Mouse (Mus musculus): ENCODE measurements around the gene E2f2. TPM values are rescaled to one million over a fixed set of nuclear protein-coding genes. Genes with fewer than 3 reads are reported as not detected.

The E2f2 gene
- polyA plus RNA-seq, 1 experiment from 2014 or later: 9.3 TPM

GRCm38 (mm10) chr4:136170401-136170800 lies 1.8 kb upstream of the E2f2 start:
- no peak overlapping the region for H3K9ac ChIP-seq (ENCODE audit: low read length)
- WGBS: 81% methylated on average over 4 of the region's 4 CpGs

DNA sequence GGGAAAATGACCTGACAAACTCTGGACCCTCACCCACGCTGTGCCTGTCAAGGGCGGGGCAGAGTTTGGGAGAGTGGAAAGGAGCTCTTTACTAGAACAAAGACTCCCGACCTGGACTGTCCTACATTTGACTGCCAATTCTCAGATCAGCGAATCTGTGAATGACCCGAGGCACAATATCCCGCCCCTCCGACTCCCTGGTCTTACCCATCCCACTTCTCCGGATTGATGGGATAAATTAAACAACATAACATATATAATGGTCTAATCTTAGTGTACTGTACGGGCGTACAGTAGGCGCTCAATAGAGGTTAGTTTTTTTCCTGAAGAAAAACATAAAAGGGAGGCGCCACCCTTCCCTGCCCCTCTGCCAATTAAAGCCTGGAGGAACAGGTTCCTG lies 739 bp upstream of the E2f2 start:
- no peaks in the 10 kb centered on the region for H3K27me3 ChIP-seq (ENCODE audit: control insufficient read depth, insufficient read depth, low read length)
- peak overlapping the region; percentile 99 for H3K4me2 ChIP-seq (ENCODE audit: low read depth, low read length)
- H3K4me1 ChIP-seq (ENCODE audit: control insufficient read depth, insufficient read depth, low read length): peaks cover 31% of the 10 kb centered on the region
- peak overlapping the region; percentile 62 for H3K4me3 ChIP-seq (replicated peaks; ENCODE audit: low read length)
- no peak for ATAC-seq (ENCODE audit: insufficient read depth, low FRiP score)
- 29% methylated on average over 12 of the region's 12 CpGs for WGBS
- H3K9me3 ChIP-seq (replicated peaks; ENCODE audit: control insufficient read depth, low read length): no peaks in the 10 kb centered on the region
- 0 out of 2 replicates have a peak overlapping the region, but pooled peaks have one; percentile 36 for H3K27ac ChIP-seq (ENCODE audit: low read length)
- H3K36me3 ChIP-seq (ENCODE audit: control insufficient read depth, insufficient read depth, low read length): no peaks in the 10 kb centered on the region
- peak overlapping the region; percentile 78 for H3K9ac ChIP-seq (ENCODE audit: low read length)

More at GRCm38 (mm10) chr4:136170401-136170800, 1.8 kb upstream of the E2f2 start:
- no peak for ATAC-seq (ENCODE audit: insufficient read depth, low FRiP score)
- Histone ChIP-seq H3K27ac (ENCODE audit: low read length) (no peak overlapping the region), H3K4me1 (ENCODE audit: control insufficient read depth, insufficient read depth, low read length) (peaks cover 28% of the 10 kb centered on the region), H3K4me3 (replicated peaks; ENCODE audit: low read length) (no peak overlapping the region), H3K27me3 (ENCODE audit: control insufficient read depth, insufficient read depth, low read length) (no peaks in the 10 kb centered on the region), H3K4me2 (ENCODE audit: low read depth, low read length) (no peak overlapping the region), H3K9me3 (replicated peaks; ENCODE audit: control insufficient read depth, low read length) (no peaks in the 10 kb centered on the region), H3K36me3 (ENCODE audit: control insufficient read depth, insufficient read depth, low read length) (no peaks in the 10 kb centered on the region)

DNA sequence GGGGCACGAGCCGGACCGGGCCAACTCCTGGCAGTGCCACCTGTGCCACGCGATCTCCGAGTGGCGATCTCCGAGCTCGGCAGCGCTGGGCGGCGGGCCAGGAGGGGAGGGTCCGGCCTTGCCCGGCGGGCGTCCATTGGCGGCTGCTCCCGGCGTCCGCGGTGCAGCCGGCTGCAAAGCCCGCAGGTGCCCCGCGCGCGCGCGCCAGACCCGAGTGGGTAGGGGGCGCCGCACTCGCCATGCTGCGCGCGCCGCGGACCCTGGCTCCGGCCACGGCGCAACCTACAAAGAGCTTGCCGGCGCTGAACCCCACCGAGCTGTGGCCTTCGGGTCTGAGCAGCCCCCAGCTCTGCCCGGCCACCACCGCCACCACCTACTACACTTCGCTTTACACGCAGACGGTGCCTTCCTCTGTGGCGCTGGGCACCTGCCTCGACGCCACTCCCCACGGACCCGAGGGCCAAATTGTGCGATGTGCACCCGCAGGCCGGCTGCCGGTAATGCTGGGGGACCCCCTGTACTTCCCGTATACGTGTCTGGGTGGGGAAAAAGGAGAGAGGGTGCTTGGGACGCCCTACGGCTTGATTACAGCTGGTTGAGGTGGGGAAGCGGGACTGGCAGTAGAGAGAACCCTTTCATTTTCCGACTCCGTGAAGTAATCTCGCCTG lies 482 bp downstream of the E2f2 start:
- Histone ChIP-seq H3K4me3 (replicated peaks; ENCODE audit: low read length) (peak overlapping the region; percentile 62), H3K27me3 (ENCODE audit: control insufficient read depth, insufficient read depth, low read length) (no peaks in the 10 kb centered on the region), H3K36me3 (ENCODE audit: control insufficient read depth, insufficient read depth, low read length) (no peaks in the 10 kb centered on the region), H3K9ac (ENCODE audit: low read length) (peak overlapping the region; percentile 78), H3K4me2 (ENCODE audit: low read depth, low read length) (peak overlapping the region; percentile 99), H3K4me1 (ENCODE audit: control insufficient read depth, insufficient read depth, low read length) (peaks cover 43% of the 10 kb centered on the region), H3K27ac (ENCODE audit: low read length) (peak overlapping the region; percentile 75), H3K9me3 (replicated peaks; ENCODE audit: control insufficient read depth, low read length) (no peaks in the 10 kb centered on the region)
- under 1% methylated on average over 59 of the region's 67 CpGs for WGBS
- peak; percentile 26; the same call in 1 of the 2 replicates for ATAC-seq (ENCODE audit: insufficient read depth, low FRiP score)

- peaks cover 49% of the 10 kb centered on the region for H3K4me1 ChIP-seq (ENCODE audit: control insufficient read depth, insufficient read depth, low read length)
- WGBS: 10% methylated on average over 14 of the region's 14 CpGs
- ATAC-seq (ENCODE audit: insufficient read depth, low FRiP score): no peak
These were observed 1.1 kb downstream of the E2f2 start for GRCm38 (mm10) chr4:136173210-136173715.

DNA sequence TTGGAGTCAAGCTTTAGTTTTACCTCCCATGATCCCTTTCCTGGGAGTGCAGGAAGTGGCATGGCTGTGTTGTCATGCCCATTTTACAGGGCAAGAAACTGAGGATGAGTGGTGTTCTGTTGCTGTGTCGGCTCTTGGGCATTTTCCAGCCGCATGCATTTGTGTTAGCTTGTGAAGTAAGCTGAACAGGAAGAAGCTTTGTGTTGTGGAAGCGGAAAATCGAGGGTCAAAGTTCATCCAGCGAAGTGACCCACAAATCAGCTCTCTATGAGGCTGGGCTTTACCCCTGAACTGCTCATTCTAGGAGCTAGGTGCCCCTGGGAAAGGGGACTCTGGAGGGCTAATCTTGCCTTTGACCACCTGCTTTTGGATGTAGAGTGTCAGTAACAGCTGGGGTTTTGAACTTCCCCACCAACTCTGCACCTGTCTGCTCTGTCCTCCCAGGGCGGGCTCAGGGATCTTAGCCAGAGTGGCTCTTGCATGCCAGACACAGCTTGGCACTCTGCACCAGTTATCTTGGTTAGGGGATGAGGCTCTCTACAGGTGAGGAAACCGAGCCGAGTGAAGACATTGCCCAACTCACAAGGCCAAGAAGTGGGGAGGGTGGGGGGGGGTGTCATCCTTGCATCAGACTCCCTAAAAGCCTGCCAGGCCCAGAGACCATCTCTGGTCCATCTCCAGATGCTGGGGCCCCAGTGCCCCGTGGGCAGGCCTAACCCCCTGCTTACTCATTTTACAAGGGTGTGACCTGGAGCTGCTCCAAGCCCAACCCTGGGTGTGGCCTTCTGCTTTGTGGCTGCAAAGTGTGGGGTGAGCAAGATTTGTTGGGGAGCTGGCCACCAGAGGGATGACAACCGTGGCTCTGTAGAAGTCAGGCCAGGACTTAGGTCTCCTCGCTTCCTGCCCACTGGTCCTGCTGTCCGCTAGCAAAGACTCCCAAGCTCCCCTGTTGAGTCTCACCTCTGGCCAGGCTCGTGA lies 2.3 kb downstream of the E2f2 start:
- 66% methylated on average over 13 of the region's 13 CpGs for WGBS
- peak; percentile 55; the same call in 1 of the 2 replicates for ATAC-seq (ENCODE audit: insufficient read depth, low FRiP score)
- Histone ChIP-seq H3K27me3 (ENCODE audit: control insufficient read depth, insufficient read depth, low read length) (no peaks in the 10 kb centered on the region), H3K4me1 (ENCODE audit: control insufficient read depth, insufficient read depth, low read length) (peaks cover 50% of the 10 kb centered on the region), H3K27ac (ENCODE audit: low read length) (peak overlapping the region; percentile 55), H3K9ac (ENCODE audit: low read length) (peak overlapping the region; percentile 78; the same call in 1 of the 2 replicates), H3K4me3 (replicated peaks; ENCODE audit: low read length) (peak overlapping the region; percentile 62), H3K36me3 (ENCODE audit: control insufficient read depth, insufficient read depth, low read length) (no peaks in the 10 kb centered on the region), H3K9me3 (replicated peaks; ENCODE audit: control insufficient read depth, low read length) (no peaks in the 10 kb centered on the region), H3K4me2 (ENCODE audit: low read depth, low read length) (peak overlapping the region; percentile 99)

More at GRCm38 (mm10) chr4:136173210-136173715, 1.1 kb downstream of the E2f2 start:
- Histone ChIP-seq H3K27ac (ENCODE audit: low read length) (peak overlapping the region; percentile 75), H3K9me3 (replicated peaks; ENCODE audit: control insufficient read depth, low read length) (no peaks in the 10 kb centered on the region), H3K9ac (ENCODE audit: low read length) (peak overlapping the region; percentile 78), H3K4me3 (replicated peaks; ENCODE audit: low read length) (peak overlapping the region; percentile 62), H3K4me2 (ENCODE audit: low read depth, low read length) (peak overlapping the region; percentile 99), H3K36me3 (ENCODE audit: control insufficient read depth, insufficient read depth, low read length) (no peaks in the 10 kb centered on the region), H3K27me3 (ENCODE audit: control insufficient read depth, insufficient read depth, low read length) (no peaks in the 10 kb centered on the region)

DNA sequence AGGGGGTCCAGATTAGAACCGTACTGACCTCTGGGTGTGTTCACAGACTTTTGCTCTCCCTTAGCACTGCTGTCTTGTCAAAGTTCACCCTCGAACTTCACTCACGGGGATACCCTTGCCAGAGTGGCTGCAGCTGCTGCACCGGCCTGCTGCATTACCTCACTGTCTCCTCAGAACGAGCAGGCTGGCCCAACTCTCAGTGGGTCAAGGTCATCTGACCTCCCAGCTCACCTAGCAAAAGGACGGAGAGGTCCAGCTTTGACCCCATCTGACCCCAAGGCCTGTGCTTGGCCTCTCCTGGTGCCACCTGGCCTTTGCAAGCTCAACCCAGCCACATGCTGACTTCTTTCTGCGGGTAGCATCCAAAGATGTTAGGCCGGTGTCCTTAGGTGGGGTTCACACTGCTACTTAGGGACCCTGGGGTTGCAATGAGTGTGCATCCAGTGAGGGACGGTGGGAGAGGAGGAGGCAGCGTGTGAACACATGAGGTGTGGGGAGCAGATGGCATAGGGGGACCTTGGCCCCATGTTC lies 3.9 kb downstream of the E2f2 start:
- Histone ChIP-seq H3K27ac (ENCODE audit: low read length) (0 out of 2 replicates have a peak overlapping the region, but pooled peaks have one; percentile 8), H3K4me3 (replicated peaks; ENCODE audit: low read length) (no peak overlapping the region), H3K4me2 (ENCODE audit: low read depth, low read length) (no peak overlapping the region), H3K9me3 (replicated peaks; ENCODE audit: control insufficient read depth, low read length) (no peaks in the 10 kb centered on the region), H3K27me3 (ENCODE audit: control insufficient read depth, insufficient read depth, low read length) (no peaks in the 10 kb centered on the region), H3K9ac (ENCODE audit: low read length) (peak overlapping the region; percentile 22; the same call in 1 of the 2 replicates), H3K36me3 (ENCODE audit: control insufficient read depth, insufficient read depth, low read length) (no peaks in the 10 kb centered on the region), H3K4me1 (ENCODE audit: control insufficient read depth, insufficient read depth, low read length) (peaks cover 62% of the 10 kb centered on the region)
- 66% methylated on average over 10 of the region's 10 CpGs for WGBS
- ATAC-seq (ENCODE audit: insufficient read depth, low FRiP score): no peak

- 30% methylated on average over 8 of the region's 8 CpGs for WGBS
- Histone ChIP-seq H3K9me3 (replicated peaks; ENCODE audit: control insufficient read depth, low read length) (no peaks in the 10 kb centered on the region), H3K27me3 (ENCODE audit: control insufficient read depth, insufficient read depth, low read length) (no peaks in the 10 kb centered on the region), H3K4me3 (replicated peaks; ENCODE audit: low read length) (no peak overlapping the region), H3K36me3 (ENCODE audit: control insufficient read depth, insufficient read depth, low read length) (no peaks in the 10 kb centered on the region), H3K4me1 (ENCODE audit: control insufficient read depth, insufficient read depth, low read length) (peaks cover 62% of the 10 kb centered on the region), H3K9ac (ENCODE audit: low read length) (peak overlapping the region; percentile 49), H3K4me2 (ENCODE audit: low read depth, low read length) (no peak overlapping the region), H3K27ac (ENCODE audit: low read length) (peak overlapping the region; percentile 74)
- no peak for ATAC-seq (ENCODE audit: insufficient read depth, low FRiP score)
These were observed 5.0 kb downstream of the E2f2 start for GRCm38 (mm10) chr4:136177244-136177611.

GRCm38 (mm10) chr4:136177612-136178474 lies 5.6 kb downstream of the E2f2 start:
- Histone ChIP-seq H3K9me3 (replicated peaks; ENCODE audit: control insufficient read depth, low read length) (no peaks in the 10 kb centered on the region), H3K36me3 (ENCODE audit: control insufficient read depth, insufficient read depth, low read length) (no peaks in the 10 kb centered on the region), H3K9ac (ENCODE audit: low read length) (peak overlapping the region; percentile 49; the same call in 1 of the 2 replicates), H3K4me1 (ENCODE audit: control insufficient read depth, insufficient read depth, low read length) (peaks cover 62% of the 10 kb centered on the region), H3K4me2 (ENCODE audit: low read depth, low read length) (0 out of 2 replicates have a peak overlapping the region, but pooled peaks have one; percentile 11), H3K4me3 (replicated peaks; ENCODE audit: low read length) (no peak overlapping the region), H3K27me3 (ENCODE audit: control insufficient read depth, insufficient read depth, low read length) (no peaks in the 10 kb centered on the region), H3K27ac (ENCODE audit: low read length) (peak overlapping the region; percentile 74)
- WGBS: 39% methylated on average over 11 of the region's 11 CpGs
- peak; percentile 71 for ATAC-seq (ENCODE audit: insufficient read depth, low FRiP score)
